Mouse (Mus musculus) central nervous system, embryonic 14 days (tissue): Measurements from ENCODE around the gene Gm4969. TPM values are rescaled to one million over a fixed set of nuclear protein-coding genes. Genes with fewer than 3 reads are reported as not detected.

Source experiments
- polyA plus RNA-seq: library from polyadenylated mRNA; depleted of rRNA; stranded (reverse); fragments of >200 nt; gene quantifications from 2 replicates; pipeline ENCODE4 v1.2.3, GENCODE M21; 2012; rRNA removed

Gm4969 gene
- polyA plus RNA-seq: 5.3 and 6.0 TPM in 2 replicates

DNA sequence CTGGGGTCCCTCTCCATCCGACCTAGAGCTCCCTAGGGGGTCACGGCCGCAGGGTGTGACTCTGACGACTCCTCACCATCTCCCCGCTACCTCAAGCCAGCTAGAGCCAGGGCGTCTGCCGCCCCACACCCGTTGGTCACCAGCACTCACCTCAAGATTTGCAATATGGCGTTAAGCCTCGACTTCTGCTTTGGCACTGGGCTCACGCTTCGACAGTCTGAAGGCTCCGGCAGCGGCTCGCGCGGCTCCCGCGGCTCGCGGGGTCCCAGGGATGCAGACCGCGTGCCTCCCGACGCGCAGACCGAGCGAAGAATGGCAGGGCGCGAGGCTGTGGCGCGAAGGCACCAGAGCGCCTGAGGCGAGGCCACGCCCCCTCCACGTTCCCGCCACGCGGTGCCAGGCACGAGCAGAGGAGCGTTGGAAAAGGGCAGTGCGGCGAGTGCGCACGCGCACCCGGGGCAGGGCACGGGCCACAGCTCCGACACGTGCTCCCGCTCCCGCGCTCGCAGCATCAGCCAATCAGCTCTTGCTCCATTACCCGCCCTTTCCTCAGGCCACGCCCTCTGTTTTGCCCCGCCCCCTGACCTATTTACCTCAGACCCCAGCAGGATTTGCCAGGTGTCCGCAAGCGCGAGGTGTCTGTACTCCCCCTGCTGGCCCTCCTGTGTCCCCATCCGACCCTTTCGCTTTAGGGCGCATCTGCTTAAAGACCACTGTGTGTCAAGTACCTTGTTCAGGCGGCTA, at the start of gene Gm4969:
Gene Gm4969, minus strand, starts transcription at position 341 of the 744 bp plus-strand sequence.

DNA sequence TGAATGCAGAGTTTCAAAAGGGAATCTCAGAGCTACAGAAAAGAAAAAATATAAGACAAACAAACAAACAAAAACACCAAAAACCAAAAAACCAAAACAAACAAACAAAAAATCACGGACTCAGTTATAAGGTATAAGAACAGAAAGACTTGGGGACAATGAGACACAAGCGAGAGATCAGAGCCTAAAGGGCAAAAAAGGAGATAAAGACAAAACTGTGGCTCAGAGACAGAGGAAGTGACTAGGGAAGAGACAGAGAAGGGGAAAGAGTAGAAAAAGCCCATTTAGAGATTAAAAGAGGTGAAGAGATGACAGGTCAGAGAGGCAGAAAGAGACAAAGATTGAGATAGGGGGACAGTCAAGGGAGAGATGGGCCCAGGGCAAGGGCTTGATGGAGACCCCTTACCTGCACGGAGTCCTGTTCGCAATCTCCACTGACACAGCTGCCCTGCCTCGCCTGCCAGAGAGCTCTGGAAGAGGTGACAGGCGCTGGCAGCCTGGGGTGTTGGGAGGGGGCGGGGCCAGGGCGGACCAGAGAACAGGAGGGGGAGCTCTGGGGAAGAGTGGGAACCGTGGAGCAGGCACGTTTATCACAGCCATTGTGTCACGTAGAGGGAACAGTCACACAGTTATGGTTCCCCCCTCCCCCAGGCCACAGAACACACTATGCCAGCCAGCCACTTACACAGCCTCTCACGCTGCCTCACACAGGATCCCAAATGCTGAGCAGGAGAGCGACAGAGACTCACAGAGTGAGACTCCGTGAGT, 47.7 kb upstream of the Gm4969 start, which contains the start of gene Gipr:
Gene Gipr, minus strand, starts transcription at position 472 of the 768 bp plus-strand sequence.

DNA sequence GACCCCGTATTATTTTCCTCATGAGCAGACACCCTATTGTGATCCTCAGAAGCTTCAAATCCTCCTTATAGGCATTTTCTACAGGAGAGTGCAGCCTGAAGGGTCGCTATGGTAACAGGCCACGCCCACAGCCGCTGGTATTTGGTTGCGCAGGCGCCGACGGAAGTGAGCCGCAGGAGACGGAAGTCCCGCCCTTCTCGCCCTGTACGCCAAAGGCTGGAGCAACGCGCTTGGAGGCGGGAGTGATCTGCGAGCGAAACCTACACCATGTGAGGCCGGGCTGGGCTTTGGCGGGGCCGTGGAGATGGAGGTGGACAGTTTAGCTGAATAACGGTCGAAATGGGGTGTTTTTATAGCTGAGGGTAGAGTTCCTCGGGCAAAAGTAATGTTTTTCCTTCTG, 31.5 kb upstream of the Gm4969 start, which contains the start of gene Snrpd2:
Gene Snrpd2, plus strand, starts transcription at position 97 of the 400 bp plus-strand sequence.

DNA sequence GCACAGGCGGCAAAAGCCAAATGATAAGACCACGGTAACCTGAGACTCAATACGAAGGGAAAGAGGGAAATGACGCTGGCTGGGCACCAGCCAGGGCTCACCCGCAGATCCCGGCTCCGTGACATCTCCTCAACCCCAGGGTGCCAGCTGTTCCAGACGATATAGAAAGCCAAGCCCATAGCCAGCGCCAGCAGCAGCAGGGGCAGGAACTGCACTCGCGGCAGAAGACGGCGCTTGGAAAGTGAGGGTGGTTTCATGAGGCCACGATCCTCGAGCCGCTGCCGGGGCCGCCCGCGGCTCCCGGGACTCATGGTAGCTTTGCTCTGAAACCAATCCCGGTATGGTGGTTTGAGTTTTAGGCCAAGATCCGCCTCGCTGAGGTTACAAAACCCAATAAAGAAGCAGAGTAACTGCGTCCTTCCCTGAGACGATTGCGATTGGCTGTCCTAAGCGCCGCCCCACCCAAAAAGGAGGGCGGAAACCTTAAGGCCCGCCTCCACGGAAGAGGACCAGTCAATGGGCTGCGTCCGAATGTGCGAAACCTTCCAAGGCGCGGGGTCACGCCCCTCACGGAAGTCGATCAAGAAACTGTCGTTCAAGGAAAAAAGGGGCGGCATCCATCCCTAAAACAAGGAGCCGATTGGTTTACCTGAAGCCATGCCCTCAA, 30.8 kb upstream of the Gm4969 start, which contains the start of gene Qpctl:
Gene Qpctl, minus strand, starts transcription at position 417 of the 667 bp plus-strand sequence.

DNA sequence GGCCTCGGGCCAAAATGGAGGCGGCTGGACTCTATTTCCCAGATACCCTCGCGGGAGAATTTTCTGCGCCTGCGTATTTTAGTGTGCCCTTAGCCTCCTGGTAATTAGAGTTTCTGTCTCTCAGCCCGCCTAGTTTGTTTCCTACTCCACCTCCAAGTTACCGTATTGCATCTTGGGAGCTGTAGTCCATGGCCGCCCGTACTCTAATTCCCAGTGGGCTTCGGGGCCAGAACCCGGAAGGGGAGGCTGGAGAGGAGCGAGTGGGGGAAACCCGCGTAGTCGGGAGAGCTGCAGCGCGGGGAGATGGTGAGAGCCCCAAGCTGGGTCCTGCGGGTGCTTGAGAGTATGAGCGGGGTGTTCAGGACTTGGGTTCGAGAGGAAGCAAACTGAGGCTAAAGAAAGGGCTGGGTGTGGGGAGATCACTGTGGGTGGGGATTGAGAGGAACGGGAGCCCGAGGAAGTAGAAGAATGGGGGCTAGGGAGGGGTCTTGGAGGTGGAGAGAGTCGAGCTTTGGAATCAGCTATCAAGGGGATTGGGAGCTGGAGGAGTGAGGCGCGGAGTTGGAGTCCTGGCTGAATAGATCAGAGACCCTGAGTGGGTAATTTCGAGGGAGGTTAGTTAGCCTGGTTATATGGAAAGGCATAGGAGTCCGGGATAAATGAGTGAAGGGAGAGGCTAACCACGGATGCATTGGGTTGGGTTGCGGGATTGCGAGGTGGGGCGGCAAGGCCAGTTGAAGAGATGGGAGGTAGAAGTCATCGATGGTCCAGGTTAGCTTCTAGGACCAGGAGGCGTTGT, 1.7 kb upstream of the Gm4969 start, which contains the start of gene Fbxo46:
Gene Fbxo46, plus strand, starts transcription at position 229 of the 799 bp plus-strand sequence.

DNA sequence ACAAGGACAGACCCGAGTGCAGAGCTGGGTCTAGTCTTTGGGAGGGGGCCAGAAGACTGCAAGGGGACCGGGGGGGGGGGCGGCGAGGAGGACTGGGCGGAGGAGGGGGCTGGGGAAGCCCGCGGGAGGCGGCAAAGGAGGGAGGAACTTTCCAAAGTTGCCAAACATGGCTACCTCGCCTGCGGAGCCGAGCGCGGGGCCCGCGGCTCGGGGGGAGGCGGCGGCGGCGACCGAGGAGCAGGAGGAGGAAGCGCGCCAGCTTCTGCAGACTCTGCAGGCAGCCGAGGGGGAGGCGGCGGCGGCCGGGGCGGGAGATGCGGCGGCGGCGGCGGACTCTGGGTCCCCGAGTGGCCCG, 23.7 kb downstream of the Gm4969 start, which contains the start of gene Six5:
Gene Six5, plus strand, starts transcription at position 124 of the 355 bp plus-strand sequence.

DNA sequence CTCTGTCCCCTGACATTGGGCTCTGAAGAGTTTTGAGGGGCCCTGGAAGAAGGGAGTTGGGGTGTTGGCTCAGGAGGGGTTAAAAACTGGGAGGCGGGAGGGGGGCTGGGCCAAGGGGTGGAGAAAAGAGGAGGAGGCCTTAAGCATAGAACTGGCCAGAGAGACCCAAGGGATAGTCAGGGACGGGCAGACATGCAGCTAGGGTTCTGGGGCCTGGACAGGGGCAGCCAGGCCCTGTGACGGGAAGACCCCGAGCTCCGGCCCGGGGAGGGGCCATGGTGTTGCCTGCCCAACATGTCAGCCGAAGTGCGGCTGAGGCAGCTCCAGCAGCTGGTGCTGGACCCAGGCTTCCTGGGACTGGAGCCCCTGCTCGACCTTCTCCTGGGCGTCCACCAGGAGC, 34.5 kb downstream of the Gm4969 start, which contains the start of gene Dmpk:
Gene Dmpk, plus strand, starts transcription at position 149 of the 400 bp plus-strand sequence.

DNA sequence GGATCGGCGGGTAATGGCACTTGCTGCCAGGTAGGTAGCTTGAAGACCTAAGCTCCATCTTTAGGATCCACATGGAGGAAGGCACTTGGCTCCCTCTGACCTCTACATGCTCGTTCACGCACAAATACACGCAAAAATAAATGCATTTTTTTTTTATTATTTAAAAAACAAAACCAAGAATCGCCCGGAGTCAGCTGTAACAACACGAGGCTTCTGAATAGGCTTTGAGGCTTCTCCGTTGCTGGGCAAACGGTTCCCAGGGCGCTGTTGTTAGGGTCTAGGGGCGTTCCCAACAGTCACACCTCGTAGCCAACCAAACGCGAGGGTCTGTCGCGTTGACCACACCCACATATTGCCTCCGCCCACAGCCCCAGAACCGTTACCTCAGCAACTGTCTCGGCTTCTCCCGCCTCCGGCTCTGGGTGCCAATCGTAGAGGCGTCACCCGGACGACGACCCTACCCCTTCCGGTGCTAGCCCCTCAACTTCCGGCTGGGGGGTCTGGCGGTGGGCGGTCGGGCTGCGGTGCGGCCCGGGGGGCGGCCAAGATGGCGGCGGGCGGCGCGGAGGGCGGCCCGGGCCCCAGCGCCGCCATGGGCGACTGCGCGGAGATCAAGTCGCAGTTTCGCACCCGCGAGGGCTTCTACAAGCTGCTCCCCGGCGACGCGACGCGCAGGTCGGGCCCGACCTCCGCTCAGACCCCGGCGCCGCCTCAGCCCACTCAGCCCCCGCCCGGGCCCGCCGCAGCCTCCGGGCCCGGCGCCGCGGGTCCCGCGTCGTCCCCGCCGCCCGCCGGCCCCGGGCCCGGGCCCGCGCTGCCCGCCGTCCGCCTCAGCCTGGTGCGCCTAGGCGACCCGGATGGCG, 42.2 kb downstream of the Gm4969 start, which contains the start of gene Dmwd:
Gene Dmwd, plus strand, starts transcription at position 505 of the 863 bp plus-strand sequence.

DNA sequence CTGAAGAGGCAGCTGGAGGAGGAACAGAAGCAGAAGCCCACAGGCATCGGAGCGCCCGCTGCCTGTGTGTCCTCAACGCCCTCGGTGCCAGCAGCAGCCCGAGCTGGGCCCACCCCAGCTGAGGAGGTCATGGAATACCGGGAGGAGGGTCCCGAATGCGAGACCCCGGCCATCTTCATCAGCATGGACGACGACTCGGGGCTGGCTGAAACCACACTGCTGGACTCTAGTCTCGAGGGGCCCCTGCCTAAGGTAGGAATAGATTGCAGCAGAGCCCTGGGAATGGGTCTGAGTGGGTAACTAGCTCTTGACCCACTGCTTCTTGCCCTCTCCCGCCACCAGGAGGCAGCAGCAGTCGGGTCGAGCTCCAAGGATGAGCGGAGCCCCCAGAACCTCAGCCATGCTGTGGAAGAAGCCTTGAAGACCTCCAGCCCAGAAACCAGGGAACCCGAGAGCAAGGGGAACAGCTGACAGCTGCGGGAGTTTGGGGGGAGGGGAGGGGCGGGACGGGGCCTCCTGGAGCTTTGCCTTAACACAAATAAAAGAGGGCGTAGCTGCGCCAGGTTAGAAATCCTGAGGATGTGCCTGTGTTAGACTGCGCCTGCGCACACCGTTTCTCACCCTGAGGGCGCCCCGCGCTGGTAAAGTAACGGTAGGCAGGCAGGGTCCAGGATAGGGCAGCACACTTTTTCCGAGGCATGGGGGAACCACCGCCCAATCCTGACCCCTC, 64.0 kb downstream of the Gm4969 start, which contains the start of gene Rsph6a:
Gene Rsph6a, plus strand, starts transcription at position 644 of the 730 bp plus-strand sequence.

Other genes starting within 250 kb of the Gm4969 start
- gene Pglyrp1, start 247.0 kb downstream of the Gm4969 start, polyA plus RNA-seq: 6.9 and 7.9 TPM in 2 replicates
- 34.8 and 37.2 TPM in 2 replicates for gene Ccdc61, start 208.0 kb downstream of the Gm4969 start, polyA plus RNA-seq
- gene Nova2, start 192.5 kb downstream of the Gm4969 start, polyA plus RNA-seq: 25.7 and 28.5 TPM in 2 replicates
- gene Nanos2, start 131.0 kb downstream of the Gm4969 start, polyA plus RNA-seq: 2.4 and 2.8 TPM in 2 replicates
- 12.2 and 13.7 TPM in 2 replicates for gene Mypop, start 127.1 kb downstream of the Gm4969 start, polyA plus RNA-seq
- gene Irf2bp1, start 114.3 kb downstream of the Gm4969 start, polyA plus RNA-seq: 48.6 and 51.4 TPM in 2 replicates
- 0.09 and 0.76 TPM in 2 replicates for gene Foxa3, start 94.8 kb downstream of the Gm4969 start, polyA plus RNA-seq
- gene Sympk, start 94.0 kb downstream of the Gm4969 start, polyA plus RNA-seq: 94.7 and 95.7 TPM in 2 replicates
- 0.06 and 0.13 TPM in 2 replicates for gene Rsph6a, start 63.7 kb downstream of the Gm4969 start, polyA plus RNA-seq
- 154 and 161 TPM in 2 replicates for gene Dmwd, start 42.1 kb downstream of the Gm4969 start, polyA plus RNA-seq
- 66.0 and 81.7 TPM in 2 replicates for gene Dmpk, start 34.5 kb downstream of the Gm4969 start, polyA plus RNA-seq
- gene Six5, start 23.8 kb downstream of the Gm4969 start, polyA plus RNA-seq: 20.6 and 32.0 TPM in 2 replicates
- gene Fbxo46, start 1.5 kb upstream of the Gm4969 start, polyA plus RNA-seq: 12.5 and 13.2 TPM in 2 replicates
- 15.7 and 17.0 TPM in 2 replicates for gene Qpctl, start 30.9 kb upstream of the Gm4969 start, polyA plus RNA-seq
- 153 and 184 TPM in 2 replicates for gene Snrpd2, start 31.4 kb upstream of the Gm4969 start, polyA plus RNA-seq
- gene Gipr, start 47.8 kb upstream of the Gm4969 start, polyA plus RNA-seq: 12.0 and 19.1 TPM in 2 replicates
- gene Eml2, start 58.1 kb upstream of the Gm4969 start, polyA plus RNA-seq: 47.2 and 49.2 TPM in 2 replicates
- gene Gpr4, start 94.2 kb upstream of the Gm4969 start, polyA plus RNA-seq: 4.1 and 4.4 TPM in 2 replicates
- gene Opa3, start 110.0 kb upstream of the Gm4969 start, polyA plus RNA-seq: 25.6 and 27.9 TPM in 2 replicates
- gene Vasp, start 153.4 kb upstream of the Gm4969 start, polyA plus RNA-seq: 64.3 and 74.5 TPM in 2 replicates
- 0.83 and 1.1 TPM in 2 replicates for gene Ppm1n, start 161.7 kb upstream of the Gm4969 start, polyA plus RNA-seq
- gene Rtn2, start 164.3 kb upstream of the Gm4969 start, polyA plus RNA-seq: 118 and 136 TPM in 2 replicates
- gene Fosb, start 191.7 kb upstream of the Gm4969 start, polyA plus RNA-seq: 0.11 and 0.36 TPM in 2 replicates
- 74.3 and 79.3 TPM in 2 replicates for gene Ercc1, start 226.4 kb upstream of the Gm4969 start, polyA plus RNA-seq
- gene Cd3eap, start 241.1 kb upstream of the Gm4969 start, polyA plus RNA-seq: 14.1 and 14.5 TPM in 2 replicates
- 6.6 and 9.4 TPM in 2 replicates for gene Ppp1r13l, start 241.4 kb upstream of the Gm4969 start, polyA plus RNA-seq